Mouse (Mus musculus): ENCODE data around the gene Ndufa12. TPM values are rescaled to one million over a fixed set of nuclear protein-coding genes. Genes with fewer than 3 reads are reported as not detected.

The Ndufa12 gene
- polyA plus RNA-seq (2016; fragmentation: Nextera tagmentation; extraction: Ambion mirVana), result 612 and 687 TPM in 2 replicates

DNA sequence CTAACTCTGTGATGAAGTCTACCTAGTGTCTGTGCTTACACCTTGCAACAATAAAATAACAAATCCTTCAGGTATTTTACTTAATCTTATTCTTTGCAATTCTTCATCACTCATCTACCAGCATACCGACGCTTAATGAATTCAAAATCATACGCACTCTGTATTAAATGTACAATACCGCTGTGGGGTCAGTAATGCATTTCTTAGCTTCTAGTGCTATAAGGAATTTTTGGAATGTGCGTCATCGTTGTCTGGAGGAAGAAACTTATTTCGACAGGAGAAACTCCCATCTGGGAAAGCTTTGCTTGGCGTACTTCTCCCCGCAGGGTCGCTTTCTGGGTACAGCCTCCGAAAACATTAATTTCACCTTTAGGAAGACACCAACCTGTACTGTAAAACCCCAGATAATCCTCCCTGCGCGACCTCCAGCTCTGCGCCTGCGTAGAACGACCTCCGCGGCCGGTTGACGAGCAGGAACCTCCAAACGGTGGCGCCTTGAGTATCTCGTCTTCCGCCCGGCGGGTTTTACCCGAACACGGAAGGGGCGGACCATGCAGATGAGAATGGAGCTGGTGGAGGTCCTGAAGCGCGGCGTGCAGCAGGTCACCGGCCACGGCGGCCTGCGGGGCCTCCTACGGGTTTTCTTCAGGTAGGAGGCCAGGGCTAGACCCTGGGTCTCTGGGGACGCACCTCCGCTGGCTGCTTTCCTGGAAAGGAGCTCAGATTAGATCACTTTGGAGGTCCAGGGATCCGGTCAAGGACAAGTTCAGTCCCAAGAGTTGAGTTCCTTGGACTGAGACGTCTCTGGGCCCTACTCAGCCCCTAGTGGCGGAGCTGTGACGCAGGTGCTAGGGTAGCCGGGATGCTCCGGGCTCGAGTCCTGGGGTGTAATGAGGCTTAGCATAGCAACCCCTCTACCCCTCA is at the start of gene Ndufa12:
TSS of gene Ndufa12 (plus strand) at position 239 of the 924 bp plus-strand sequence.
- Histone ChIP-seq H3K27ac (peak within 1 kb of the TSS; percentile 94), H3K9me3 (no peaks in the 10 kb centered on the region), H3K36me3 (peaks cover 44% of the 10 kb centered on the region), H3K4me1 (peaks cover 6% of the 10 kb centered on the region), H3K4me3 (peak within 1 kb of the TSS; percentile 83), H3K27me3 (ENCODE audit: insufficient read depth, poor library complexity, severe bottlenecking) (no peaks in the 10 kb centered on the region)
- under 1% methylated on average over 46 of the region's 46 CpGs for WGBS
- peak; percentile 97 for DNase-seq (ENCODE audit: low spot score)

DNA sequence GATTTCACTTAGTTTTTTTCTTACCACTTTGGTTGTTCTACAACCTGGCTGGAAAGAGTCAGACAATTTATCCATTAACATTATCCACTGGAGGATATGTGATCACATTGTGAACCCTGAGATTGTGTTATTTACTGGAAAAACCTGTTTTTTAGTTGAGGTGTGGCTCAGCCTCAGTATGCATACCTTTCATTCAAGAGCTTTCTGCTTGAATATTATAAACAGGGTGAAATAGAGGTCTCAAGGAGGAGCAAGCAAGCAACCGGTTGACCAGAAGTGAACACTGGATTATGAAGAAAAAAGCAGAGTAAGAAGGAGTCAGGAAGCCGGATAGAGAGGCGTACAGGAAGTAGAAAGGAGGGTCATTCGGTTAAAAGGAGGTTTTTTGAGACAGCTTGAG is 47.0 kb upstream of the Ndufa12 start:
- H3K27ac ChIP-seq, result no peak overlapping the region
- no peaks in the 10 kb centered on the region for H3K9me3 ChIP-seq
- WGBS, result 80% methylated on average over 4 of the region's 4 CpGs
- H3K36me3 ChIP-seq, result 0 out of 2 replicates have a peak, but pooled peaks cover 19% of the 10 kb centered on the region
- H3K4me1 ChIP-seq, result peaks cover 22% of the 10 kb centered on the region
- DNase-seq (ENCODE audit: low spot score), result no peak
- H3K4me3 ChIP-seq, result no peak overlapping the region
- no peaks in the 10 kb centered on the region for H3K27me3 ChIP-seq (ENCODE audit: insufficient read depth, poor library complexity, severe bottlenecking)

DNA sequence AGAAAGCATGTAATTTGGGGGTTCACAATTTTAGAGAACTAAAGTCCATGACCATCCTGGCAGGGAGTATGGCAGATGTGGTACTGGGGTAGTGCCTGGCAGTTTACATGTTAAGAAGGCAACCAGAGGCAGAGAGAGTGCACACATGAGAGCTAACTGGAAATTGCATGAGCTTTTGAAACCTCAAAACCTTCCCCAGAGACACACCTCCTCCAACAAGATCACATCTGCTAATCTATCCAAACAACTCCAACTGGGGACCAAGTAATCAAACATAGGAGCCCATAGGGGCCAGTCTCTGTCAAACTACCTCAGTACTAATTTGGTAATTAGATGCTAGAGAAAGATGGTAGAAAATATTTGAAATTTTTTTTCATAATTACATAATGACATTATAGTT is 44.7 kb upstream of the Ndufa12 start:
- no peak overlapping the region for H3K27ac ChIP-seq
- H3K4me1 ChIP-seq, result peaks cover 11% of the 10 kb centered on the region
- no peaks in the 10 kb centered on the region for H3K27me3 ChIP-seq (ENCODE audit: insufficient read depth, poor library complexity, severe bottlenecking)
- DNase-seq (ENCODE audit: low spot score), result no peak
- H3K36me3 ChIP-seq, result peaks cover 29% of the 10 kb centered on the region
- H3K9me3 ChIP-seq, result no peaks in the 10 kb centered on the region
- no peak overlapping the region for H3K4me3 ChIP-seq

DNA sequence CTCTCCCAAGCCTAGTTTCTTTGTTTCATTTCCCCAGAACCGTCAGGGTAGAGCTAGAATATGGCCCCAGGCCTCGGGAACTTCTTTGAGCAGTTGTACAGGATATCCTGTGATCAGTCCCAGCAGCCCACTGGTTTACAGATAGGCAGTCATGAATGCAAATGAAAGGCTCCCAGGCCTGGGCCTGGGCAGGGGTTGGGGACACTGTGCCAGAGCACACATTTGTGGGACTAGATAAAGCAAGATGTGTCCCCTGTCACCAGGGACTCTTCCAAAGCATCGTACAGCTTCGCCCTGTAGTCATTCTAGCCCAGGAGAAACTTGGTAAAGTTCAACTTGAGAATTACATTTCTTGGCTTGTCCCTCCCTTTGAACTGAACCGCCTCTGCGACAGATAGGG is 39.6 kb upstream of the Ndufa12 start:
- H3K36me3 ChIP-seq, result peaks cover 63% of the 10 kb centered on the region
- H3K4me3 ChIP-seq, result no peak overlapping the region
- no peaks in the 10 kb centered on the region for H3K9me3 ChIP-seq
- DNase-seq (ENCODE audit: low spot score), result no peak
- 91% methylated on average over 6 of the region's 6 CpGs for WGBS
- H3K27ac ChIP-seq, result no peak overlapping the region
- no peaks in the 10 kb centered on the region for H3K27me3 ChIP-seq (ENCODE audit: insufficient read depth, poor library complexity, severe bottlenecking)
- H3K4me1 ChIP-seq, result no peaks in the 10 kb centered on the region

DNA sequence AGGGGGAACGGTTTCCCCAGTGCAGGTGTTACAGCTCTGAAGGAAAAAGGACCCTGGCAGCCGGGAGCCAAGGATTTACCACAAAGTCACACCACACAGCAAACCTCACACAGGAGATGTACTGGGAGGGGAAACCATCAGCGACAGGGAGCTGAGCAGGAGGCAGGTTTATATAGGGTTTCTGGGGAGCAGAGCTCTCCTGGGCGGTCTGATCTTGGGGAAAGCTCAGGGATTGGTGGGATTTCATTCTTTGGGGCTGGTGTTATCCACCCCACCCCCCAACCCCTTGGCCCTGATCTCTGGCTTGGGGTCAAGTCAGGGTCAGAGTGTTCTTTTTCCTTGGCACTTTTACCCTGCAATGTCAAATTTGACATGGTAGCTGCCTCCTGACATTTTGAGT is 39.1 kb upstream of the Ndufa12 start:
- no peak overlapping the region for H3K27ac ChIP-seq
- peaks cover 67% of the 10 kb centered on the region for H3K36me3 ChIP-seq
- no peaks in the 10 kb centered on the region for H3K4me1 ChIP-seq
- 84% methylated on average over 4 of the region's 4 CpGs for WGBS
- H3K27me3 ChIP-seq (ENCODE audit: insufficient read depth, poor library complexity, severe bottlenecking), result no peaks in the 10 kb centered on the region
- H3K9me3 ChIP-seq, result no peaks in the 10 kb centered on the region
- no peak for DNase-seq (ENCODE audit: low spot score)
- H3K4me3 ChIP-seq, result no peak overlapping the region

DNA sequence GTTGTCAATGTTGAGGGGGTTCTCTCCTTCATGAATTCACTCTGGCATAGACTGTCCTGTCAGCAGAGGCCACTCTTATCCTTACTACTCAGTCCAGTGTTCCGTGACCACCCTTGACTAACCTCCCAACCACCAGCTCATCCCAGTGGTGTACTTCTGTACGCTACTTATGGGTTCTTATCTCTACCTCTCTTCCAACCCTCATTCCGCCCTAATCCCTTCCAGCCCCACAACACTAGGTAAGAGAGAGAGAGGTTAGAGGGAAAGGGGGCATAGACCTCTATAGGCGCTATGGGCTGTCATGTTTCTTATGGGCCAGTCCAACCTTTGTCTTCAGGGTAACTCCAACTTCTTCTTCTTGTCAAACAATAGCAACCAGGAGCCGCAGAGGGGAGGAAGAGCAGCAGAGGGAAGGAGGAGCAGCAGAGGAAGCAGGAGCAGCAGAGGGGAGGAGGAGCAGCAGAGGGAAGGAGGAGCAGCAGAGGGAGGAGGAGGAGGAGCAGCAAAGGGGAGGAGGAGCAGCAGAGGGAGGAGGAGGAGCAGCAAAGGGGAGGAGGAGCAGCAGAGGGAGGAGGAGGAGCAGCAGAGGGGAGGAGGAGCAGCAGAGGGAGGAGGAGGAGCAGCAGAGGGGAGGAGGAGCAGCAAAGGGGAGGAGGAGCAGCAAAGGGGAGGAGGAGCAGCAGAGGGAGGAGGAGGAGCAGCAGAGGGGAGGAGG is 37.3 kb upstream of the Ndufa12 start:
- Histone ChIP-seq H3K36me3 (peaks cover 72% of the 10 kb centered on the region), H3K27me3 (ENCODE audit: insufficient read depth, poor library complexity, severe bottlenecking) (no peaks in the 10 kb centered on the region), H3K27ac (no peak overlapping the region), H3K9me3 (no peaks in the 10 kb centered on the region), H3K4me3 (no peak overlapping the region), H3K4me1 (no peaks in the 10 kb centered on the region)
- DNase-seq (ENCODE audit: low spot score), result no peak
- WGBS, result 74% methylated on average over 5 of the region's 5 CpGs

DNA sequence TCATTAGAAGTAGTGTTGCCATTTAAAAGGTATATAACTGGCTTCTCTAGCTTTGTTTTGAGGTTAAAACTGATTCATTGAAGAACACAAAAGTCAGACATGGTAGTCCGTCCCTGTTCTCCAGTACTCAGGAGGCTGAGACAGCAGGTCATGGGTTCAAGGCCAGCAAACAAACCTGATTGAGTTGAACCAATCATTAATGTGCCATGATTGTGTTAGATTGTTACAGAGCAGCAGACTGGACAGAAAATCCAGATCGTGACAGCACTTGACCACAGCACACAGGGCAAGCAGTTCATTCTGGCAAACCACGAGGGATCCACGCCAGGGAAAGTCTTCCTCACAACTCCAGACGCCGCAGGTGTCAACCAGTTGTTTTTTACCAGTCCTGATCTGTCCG is 36.5 kb upstream of the Ndufa12 start:
- WGBS, result 95% methylated on average over 7 of the region's 7 CpGs
- Histone ChIP-seq H3K4me1 (no peaks in the 10 kb centered on the region), H3K4me3 (no peak overlapping the region), H3K9me3 (no peaks in the 10 kb centered on the region), H3K36me3 (peaks cover 78% of the 10 kb centered on the region), H3K27me3 (ENCODE audit: insufficient read depth, poor library complexity, severe bottlenecking) (no peaks in the 10 kb centered on the region), H3K27ac (no peak overlapping the region)
- no peak for DNase-seq (ENCODE audit: low spot score)

DNA sequence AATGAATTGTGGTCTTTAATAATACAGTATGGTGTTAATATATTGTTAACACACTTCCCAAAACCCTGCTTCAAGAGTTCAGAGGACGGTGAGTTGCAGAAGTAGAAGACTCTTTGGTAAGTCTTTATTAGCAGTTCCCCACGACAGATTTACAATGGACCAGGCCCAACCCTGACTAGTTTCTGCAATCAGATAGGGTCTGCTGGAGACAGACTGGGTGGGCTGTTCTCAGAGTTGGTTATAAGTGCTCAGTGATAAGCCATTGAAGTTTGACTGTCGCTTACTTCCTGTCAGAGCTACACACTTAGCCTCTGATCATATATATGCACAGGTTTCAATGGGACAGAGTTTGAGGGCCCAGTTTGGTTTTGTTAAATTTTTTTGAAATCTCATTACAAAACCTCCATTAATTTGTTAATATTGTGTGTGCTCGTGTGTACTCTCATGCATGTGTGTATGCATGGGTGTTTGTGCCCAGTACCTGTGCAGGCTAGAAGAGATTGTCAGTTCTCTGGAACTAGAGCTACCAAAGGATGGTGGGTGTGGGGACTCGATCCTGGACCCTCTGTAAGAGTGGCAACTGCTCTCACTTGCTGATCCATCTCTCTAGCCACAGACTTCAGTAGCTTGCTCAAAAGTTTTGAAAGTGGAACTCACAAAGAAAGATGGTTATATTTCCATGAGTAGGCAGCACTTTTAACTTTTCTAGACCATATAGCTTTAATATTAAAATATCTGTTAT is 34.2 kb upstream of the Ndufa12 start:
- Histone ChIP-seq H3K4me3 (no peak overlapping the region), H3K4me1 (no peaks in the 10 kb centered on the region), H3K9me3 (no peaks in the 10 kb centered on the region), H3K27ac (no peak overlapping the region), H3K36me3 (peaks cover 87% of the 10 kb centered on the region), H3K27me3 (ENCODE audit: insufficient read depth, poor library complexity, severe bottlenecking) (no peaks in the 10 kb centered on the region)
- no peak for DNase-seq (ENCODE audit: low spot score)
- 72% methylated on average over 5 of the region's 5 CpGs for whole genome bisulfite sequencing

DNA sequence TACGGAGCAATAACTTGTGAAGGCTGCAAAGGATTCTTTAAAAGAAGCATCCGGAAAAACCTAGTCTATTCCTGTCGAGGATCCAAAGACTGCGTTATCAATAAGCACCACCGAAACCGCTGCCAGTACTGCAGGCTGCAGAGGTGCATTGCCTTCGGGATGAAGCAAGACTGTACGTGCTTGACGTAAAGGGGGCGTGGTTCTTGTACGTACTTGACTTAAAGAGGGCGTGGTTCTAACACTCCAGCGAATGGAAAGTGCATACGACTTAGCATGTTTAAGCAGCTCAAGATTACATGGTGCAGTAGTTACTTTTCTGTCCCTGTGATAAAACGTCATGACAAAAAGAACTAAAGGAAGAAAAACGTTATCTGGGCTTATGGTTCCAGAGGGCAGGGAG is 33.1 kb upstream of the Ndufa12 start:
- peaks cover 3% of the 10 kb centered on the region; the same call in 1 of the 2 replicates for H3K9me3 ChIP-seq
- H3K36me3 ChIP-seq, result peaks cover 86% of the 10 kb centered on the region
- no peak overlapping the region for H3K27ac ChIP-seq
- DNase-seq (ENCODE audit: low spot score), result no peak
- WGBS, result 83% methylated on average over 16 of the region's 16 CpGs
- no peak overlapping the region for H3K4me3 ChIP-seq
- H3K4me1 ChIP-seq, result no peaks in the 10 kb centered on the region
- H3K27me3 ChIP-seq (ENCODE audit: insufficient read depth, poor library complexity, severe bottlenecking), result no peaks in the 10 kb centered on the region

DNA sequence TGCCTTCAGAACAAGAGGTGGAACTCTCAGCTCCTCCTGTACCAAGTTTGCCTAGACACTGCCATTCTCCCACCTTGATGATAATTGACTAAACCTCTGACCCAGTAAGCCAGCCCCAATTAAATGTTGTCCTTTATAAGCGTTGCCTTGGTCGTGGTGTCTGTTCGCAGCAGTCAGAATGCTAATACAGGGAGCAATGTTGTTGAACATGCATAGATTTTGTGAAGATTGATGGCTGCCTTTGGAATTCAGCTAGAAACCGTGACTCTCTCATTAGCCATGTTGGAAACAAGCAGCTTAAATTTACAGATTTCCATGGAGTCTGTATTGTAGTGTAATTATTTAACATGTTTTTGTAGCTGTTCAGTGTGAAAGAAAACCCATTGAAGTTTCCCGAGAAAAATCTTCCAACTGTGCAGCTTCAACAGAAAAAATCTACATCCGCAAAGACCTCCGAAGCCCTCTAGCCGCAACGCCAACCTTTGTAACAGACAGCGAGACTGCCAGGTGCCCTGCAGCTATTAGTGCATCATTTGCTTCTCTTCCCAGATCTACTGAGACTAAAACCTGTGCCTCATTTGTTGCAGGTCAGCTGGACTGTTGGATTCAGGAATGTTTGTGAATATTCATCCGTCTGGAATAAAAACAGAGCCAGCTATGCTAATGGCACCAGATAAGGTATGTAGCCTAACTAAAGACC is 31.3 kb upstream of the Ndufa12 start:
- peaks cover 88% of the 10 kb centered on the region for H3K36me3 ChIP-seq
- H3K9me3 ChIP-seq, result peaks cover 3% of the 10 kb centered on the region; the same call in 1 of the 2 replicates
- H3K4me1 ChIP-seq, result no peaks in the 10 kb centered on the region
- DNase-seq (ENCODE audit: low spot score), result no peak
- H3K27ac ChIP-seq, result no peak overlapping the region
- no peak overlapping the region for H3K4me3 ChIP-seq
- 92% methylated on average over 11 of the region's 11 CpGs for WGBS
- no peaks in the 10 kb centered on the region for H3K27me3 ChIP-seq (ENCODE audit: insufficient read depth, poor library complexity, severe bottlenecking)

DNA sequence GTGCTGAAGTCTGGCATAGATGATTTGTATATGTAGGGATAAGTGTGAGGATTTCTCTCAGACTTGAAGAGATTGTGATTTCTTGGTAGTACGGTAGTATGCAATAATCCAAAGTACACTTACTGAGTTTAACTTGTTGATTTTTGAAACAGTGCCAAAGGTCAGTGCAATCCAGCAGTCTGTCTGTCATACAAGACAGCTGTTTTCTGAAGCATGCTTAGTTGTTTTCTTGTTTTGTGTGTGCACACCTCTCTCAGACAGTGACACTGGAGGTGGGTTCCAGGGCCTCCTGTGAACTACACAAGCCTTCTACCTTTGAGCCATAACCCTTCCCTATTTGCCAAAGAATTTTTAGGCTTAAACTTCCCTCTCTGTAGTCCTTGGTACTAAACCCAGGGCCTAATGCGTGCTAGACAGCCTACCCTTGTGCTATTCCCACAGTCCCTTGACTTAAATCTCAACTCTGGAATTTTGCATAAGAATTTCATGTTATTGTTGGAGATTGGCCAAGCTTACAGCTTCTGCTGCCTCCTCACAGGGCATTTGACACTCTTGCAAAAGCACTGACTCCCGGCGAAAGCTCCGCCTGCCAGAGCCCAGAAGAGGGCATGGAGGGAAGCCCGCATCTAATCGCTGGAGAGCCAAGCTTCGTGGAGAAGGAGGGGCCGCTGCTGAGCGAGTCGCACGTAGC is 26.9 kb upstream of the Ndufa12 start:
- Histone ChIP-seq H3K36me3 (peaks cover 84% of the 10 kb centered on the region), H3K27ac (0 out of 2 replicates have a peak overlapping the region, but pooled peaks have one; percentile 22), H3K27me3 (ENCODE audit: insufficient read depth, poor library complexity, severe bottlenecking) (no peaks in the 10 kb centered on the region), H3K9me3 (peaks cover 3% of the 10 kb centered on the region; the same call in 1 of the 2 replicates), H3K4me1 (no peaks in the 10 kb centered on the region), H3K4me3 (no peak overlapping the region)
- WGBS, result 63% methylated on average over 12 of the region's 12 CpGs
- no peak for DNase-seq (ENCODE audit: low spot score)

DNA sequence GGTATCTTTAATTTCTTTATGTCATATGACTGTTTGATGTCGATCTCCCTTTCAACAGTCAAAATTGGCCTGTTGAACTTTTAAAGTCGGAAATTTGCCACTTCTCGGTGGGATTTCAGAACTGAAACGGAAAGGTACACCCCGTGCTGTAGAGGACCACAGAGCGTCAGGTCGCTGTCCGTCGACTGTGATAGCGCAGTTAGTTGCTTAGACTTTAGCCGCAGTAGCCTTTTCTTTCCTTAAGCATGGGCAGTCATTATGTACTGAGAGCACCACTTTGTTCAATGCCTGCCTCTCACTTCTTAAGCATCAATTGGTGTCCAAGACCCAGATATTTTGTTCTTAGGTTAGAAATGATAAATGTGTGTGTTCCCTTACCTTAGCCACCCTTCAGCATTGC is 26.4 kb upstream of the Ndufa12 start:
- Histone ChIP-seq H3K36me3 (peaks cover 79% of the 10 kb centered on the region), H3K4me3 (no peak overlapping the region), H3K27me3 (ENCODE audit: insufficient read depth, poor library complexity, severe bottlenecking) (no peaks in the 10 kb centered on the region), H3K27ac (no peak overlapping the region), H3K9me3 (peaks cover 3% of the 10 kb centered on the region; the same call in 1 of the 2 replicates), H3K4me1 (no peaks in the 10 kb centered on the region)
- DNase-seq (ENCODE audit: low spot score), result no peak
- 72% methylated on average over 11 of the region's 11 CpGs for WGBS
